Mouse (Mus musculus): ENCODE measurements around the gene Cyp2s1. TPM values are rescaled to one million over a fixed set of nuclear protein-coding genes. Genes with fewer than 3 reads are reported as not detected.

Gene Cyp2s1
- total RNA-seq, 2 experiments from 2014 or later: 2.6 to 4.0 TPM

GRCm38 (mm10) chr7:25781937-25782610 is 34.6 kb downstream of the Cyp2s1 start:
- no peak for DNase-seq (ENCODE audit: low spot score in 2 of 2)

DNA sequence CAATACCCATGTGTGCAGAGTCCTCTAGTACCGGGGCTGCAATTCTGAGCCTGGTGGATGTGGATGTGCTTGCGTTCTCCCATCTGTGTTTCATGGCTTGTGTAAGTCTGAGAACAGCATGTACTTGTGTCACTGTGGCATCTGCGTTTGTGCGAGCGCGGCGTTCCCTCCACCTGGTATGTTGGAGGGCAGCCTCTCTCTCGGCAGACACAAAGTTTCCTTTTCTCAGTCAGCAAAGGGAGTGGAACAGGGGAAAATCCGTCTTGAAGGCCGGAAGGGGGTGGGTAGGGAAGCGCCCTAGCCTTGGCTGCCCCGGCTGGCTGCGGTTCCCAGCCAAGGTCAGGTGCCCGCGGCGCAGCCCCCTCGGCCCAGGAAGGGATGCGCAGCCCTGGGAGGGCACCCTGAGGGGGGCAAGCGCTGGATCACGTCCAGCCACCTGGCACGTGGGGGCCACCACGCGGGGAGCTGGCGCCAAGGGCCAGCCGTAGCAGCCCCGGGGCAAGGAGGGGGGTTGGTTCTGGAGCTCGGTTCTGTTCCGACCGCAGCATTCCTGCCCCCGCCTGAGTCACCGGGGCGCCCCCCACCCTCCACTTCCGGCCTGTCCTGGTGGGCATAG is 35.3 kb downstream of the Cyp2s1 start:
- DNase-seq (ENCODE audit: low spot score in 2 of 2): peak; percentile 69 to 78

- DNase-seq (ENCODE audit: low spot score in 2 of 2): no peak
These were observed 36.0 kb downstream of the Cyp2s1 start for GRCm38 (mm10) chr7:25780753-25781152.

GRCm38 (mm10) chr7:25780021-25780420 is 36.7 kb downstream of the Cyp2s1 start:
- DNase-seq (ENCODE audit: low spot score in 2 of 2): no peak

GRCm38 (mm10) chr7:25768229-25768628 is 48.5 kb downstream of the Cyp2s1 start:
- DNase-seq (ENCODE audit: low spot score in 2 of 2): no peak

DNA sequence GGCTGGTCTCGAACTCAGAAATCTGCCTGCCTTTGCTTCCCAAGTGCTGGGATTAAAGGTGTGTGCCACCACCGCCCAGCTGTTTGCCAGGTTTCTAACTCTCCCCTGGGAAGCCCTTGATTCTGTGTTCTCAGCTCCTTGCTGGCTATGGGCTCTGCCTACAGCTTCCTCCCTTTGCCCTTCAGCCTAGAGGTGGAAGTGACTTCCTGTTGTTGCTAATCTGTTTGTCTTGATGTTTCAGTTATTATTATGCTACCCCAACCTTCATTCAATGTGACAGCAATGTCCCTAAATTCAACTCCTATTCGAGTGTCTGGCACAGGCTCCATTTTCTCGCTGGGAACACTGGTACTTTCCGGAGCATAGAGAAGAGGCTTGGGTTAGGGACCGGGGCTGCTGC is 50.6 kb downstream of the Cyp2s1 start:
- DNase-seq (ENCODE audit: low spot score in 2 of 2): no peak

- DNase-seq (ENCODE audit: low spot score in 2 of 2): no peak
These were observed 52.5 kb downstream of the Cyp2s1 start for GRCm38 (mm10) chr7:25764221-25764620.

DNA sequence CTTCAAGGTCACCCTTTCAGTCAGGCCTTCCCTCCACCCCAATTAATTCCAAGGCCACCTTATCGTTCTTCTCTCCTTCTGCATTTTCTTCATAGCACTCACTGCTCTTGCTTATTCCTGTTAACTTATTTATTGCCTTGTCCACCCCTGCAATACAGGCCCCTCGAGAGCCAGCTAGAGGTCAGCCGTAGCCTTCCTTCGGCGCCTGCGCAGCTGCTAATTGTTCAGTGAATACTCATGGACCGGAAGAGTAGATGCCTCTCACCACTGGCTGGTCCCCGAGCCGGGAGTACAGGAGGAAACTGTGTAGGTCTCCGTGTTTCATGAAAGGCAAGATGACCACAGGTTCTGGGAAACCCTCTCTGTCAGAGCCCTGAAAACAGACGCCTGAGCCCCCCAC is 53.0 kb downstream of the Cyp2s1 start:
- no peak for DNase-seq (ENCODE audit: low spot score in 2 of 2)

DNA sequence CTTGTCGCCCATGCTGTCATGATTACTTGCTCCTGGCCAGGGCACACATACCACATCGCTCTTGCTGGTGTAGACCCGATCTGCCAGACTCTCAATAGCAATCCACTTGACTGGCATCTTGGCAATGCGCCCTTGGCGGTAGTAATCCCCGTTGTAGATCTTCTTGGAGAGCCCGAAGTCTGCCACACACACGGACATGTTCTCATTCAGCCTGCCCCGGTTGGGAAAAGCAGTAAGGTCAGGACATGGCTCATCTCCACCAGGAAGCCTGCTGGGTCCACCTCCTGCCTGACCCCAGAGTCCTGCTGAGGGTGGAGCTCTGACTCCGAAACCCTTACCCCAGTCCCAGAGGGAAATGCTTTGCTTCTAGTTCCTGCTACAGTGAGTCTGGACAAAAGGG is 55.4 kb downstream of the Cyp2s1 start:
- DNase-seq (ENCODE audit: low spot score in 2 of 2): no peak

- peak; percentile 93 for DNase-seq (ENCODE audit: low spot score in 2 of 2)
These were observed 60.7 kb downstream of the Cyp2s1 start for GRCm38 (mm10) chr7:25756011-25756410.

- peak; percentile 71 to 76 for DNase-seq (ENCODE audit: low spot score in 2 of 2)
These were observed 61.3 kb downstream of the Cyp2s1 start for GRCm38 (mm10) chr7:25755468-25755833.

DNA sequence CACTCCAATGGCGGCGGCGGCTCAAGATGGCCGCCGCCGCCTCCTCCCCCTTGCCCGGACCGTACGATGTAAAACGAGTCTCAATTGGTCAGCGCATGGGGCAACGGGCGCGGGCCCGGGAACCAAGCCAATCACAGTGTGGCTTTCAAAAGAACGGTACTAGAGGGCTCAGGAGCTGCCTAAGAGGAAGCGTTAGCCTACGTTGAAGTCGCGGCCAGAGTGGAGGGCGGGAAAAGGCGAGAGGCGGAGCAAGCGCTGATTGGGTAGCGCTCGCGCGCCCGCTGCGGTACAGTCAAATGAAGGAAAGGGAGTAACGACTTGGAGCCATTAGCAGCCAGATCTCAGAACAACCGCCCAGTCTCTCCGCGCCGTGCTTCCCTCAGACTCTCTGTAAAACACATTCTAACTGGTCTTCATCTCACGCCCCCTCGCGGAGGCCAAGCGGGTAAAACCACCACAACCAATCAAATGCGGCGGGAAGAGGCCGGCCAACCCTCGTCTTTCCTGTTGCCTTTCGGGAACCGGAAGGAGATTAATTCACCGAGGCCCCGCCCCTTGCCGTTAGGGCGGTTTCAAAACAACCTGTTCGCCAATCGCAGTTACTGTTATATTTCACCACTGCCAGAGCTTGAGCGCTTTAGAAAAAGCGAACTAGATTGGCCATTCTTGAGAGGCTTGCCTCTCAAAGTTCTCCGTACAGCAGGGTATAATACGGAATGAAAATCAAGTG is 61.8 kb downstream of the Cyp2s1 start, which contains the start of gene Hnrnpul1:
Gene Hnrnpul1 (minus strand): TSS at position 20 of the 730 bp plus-strand sequence.
- peak; percentile 100 for DNase-seq (ENCODE audit: low spot score in 2 of 2)

GRCm38 (mm10) chr7:25754439-25754737 is 62.3 kb downstream of the Cyp2s1 start:
- DNase-seq (ENCODE audit: low spot score in 2 of 2): no peak

GRCm38 (mm10) chr7:25753643-25754438 is 62.9 kb downstream of the Cyp2s1 start:
- DNase-seq (ENCODE audit: low spot score in 2 of 2): no peak

DNA sequence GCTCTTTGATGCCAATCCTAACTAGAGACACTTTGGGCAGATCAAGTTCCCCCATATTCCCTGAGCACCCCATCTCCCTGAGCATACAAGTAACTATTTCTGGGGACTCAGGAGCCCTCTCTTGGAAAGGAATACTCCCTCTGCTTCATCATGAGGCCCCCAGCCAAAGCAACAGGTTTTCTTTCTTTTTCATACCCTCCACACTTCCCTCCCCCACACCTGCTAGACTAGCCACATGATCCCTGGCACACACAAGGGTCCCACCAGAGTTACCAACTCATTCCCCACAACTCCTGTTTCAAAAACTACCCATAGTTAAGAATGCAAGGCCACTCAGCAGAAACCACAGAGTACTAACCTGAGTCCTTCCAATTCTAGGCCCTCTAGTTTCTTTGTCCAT is 63.6 kb downstream of the Cyp2s1 start:
- no peak for DNase-seq (ENCODE audit: low spot score in 2 of 2)

Small RNA genes within 50 kb of the gene (microRNA-seq; reads per million reads assigned to microRNA genes)
- gene Gm24865: 0 reads per million in 2 experiments

Other genes with a start within 250 kb of the Cyp2s1 start
- gene Erich4, start 201.0 kb downstream of the Cyp2s1 start, total RNA-seq (2021): not detected
- 10 to 100 TPM; 27.3 to 29.8 TPM for gene Dmac2, start 197.5 kb downstream of the Cyp2s1 start, total RNA-seq (2021)
- gene B3gnt8, start 190.3 kb downstream of the Cyp2s1 start, total RNA-seq (2021): 1 to 10 TPM; 2.8 to 3.1 TPM
- gene Bckdha, start 157.9 kb downstream of the Cyp2s1 start, total RNA-seq (2021): 10 to 100 TPM; 33.2 to 36.1 TPM
- gene Exosc5, start 157.7 kb downstream of the Cyp2s1 start, total RNA-seq (2021): 10 to 100 TPM; 22.6 to 29.4 TPM
- 10 to 100 TPM; 37.2 to 46.4 TPM for gene Tmem91, start 141.7 kb downstream of the Cyp2s1 start, total RNA-seq (2021)
- gene B9d2, start 136.1 kb downstream of the Cyp2s1 start, total RNA-seq (2021): 10 to 100 TPM; 26.6 to 29.8 TPM
- 10 to 100 TPM; 11.0 to 12.9 TPM for gene Tgfb1, start 129.9 kb downstream of the Cyp2s1 start, total RNA-seq (2021)
- gene Ccdc97, start 97.8 kb downstream of the Cyp2s1 start, total RNA-seq (2021): 10 to 100 TPM; 44.4 to 45.8 TPM
- 100 to 1,000 TPM; 122 to 129 TPM for gene Hnrnpul1, start 62.2 kb downstream of the Cyp2s1 start, total RNA-seq (2021)
- gene Axl, start 28.2 kb downstream of the Cyp2s1 start, total RNA-seq (2021): 10 to 100 TPM; 43.2 to 44.9 TPM
- not detected for gene Cyp2b10, start 80.7 kb upstream of the Cyp2s1 start, total RNA-seq (2021)
- gene Cyp2b13, start 244.6 kb upstream of the Cyp2s1 start, total RNA-seq (2021): not detected

Measured in layer of hippocampus, postnatal 10 days (tissue).